Comparison of ENCODE assay signal across 14 mouse cellular contexts in genomic region chr5:25526116-25526515, GRCm38 (mm10). TPM values are rescaled to one million over a fixed set of nuclear protein-coding genes. Genes with fewer than 3 reads are reported as not detected.
A peak's percentile ranks its signal among the peaks of the same experiment; 100 is the strongest.
DNase-seq lines count a peak whose midpoint lies in the region; ATAC-seq and TF ChIP-seq lines count a peak whose summit lies in the region.
"Had no signal": no experiment of that assay in that cellular context is flagged by ENCODE, and none has a peak within 500 bp of the region (broad histone marks: within the 10 kb centered on the region; RNA-seq: fewer than 3 reads in every experiment).

No protein-coding gene starts in this region.

- H3K9me3 ChIP-seq in MEL (replicated peaks; ENCODE audit: insufficient read depth, low read length), result no peaks in the 10 kb centered on the region
- no peaks in the 10 kb centered on the region for H3K9me3 ChIP-seq in midbrain, embryonic 16.5 days (replicated peaks; ENCODE audit: control insufficient read depth, low read length, poor library complexity, severe bottlenecking)
- no peaks in the 10 kb centered on the region for H3K9me3 ChIP-seq in hindbrain, postnatal 0 days (ENCODE audit: low read length)
- H3K9me3 ChIP-seq: limb, embryonic 12.5 days had no signal

- peaks cover 5% of the 10 kb centered on the region; the same call in 1 of the 2 replicates for H3K79me2 ChIP-seq in MEL (ENCODE audit: control insufficient read depth, insufficient read depth, low read length, poor library complexity)

- ATAC-seq in midbrain, embryonic 16.5 days, result no peak
- no peak for ATAC-seq in hindbrain, postnatal 0 days
- ATAC-seq: activated CD4-positive, CD25-positive, alpha-beta regulatory T cell, adult 4 months had no signal

- H3K4me1 ChIP-seq in MEL (ENCODE audit: control insufficient read depth in 1 of 2, insufficient read depth in 2 of 2, low read length in 2 of 2), result peaks cover 3 to 18% of the 10 kb centered on the region in 2 experiments; a peak in 3 of 4 replicates
- H3K4me1 ChIP-seq in midbrain, embryonic 16.5 days (ENCODE audit: control insufficient read depth, insufficient read depth, low read length), result peaks cover 3% of the 10 kb centered on the region; the same call in 1 of the 2 replicates
- 0 out of 2 replicates have a peak, but pooled peaks cover 5% of the 10 kb centered on the region for H3K4me1 ChIP-seq in hindbrain, postnatal 0 days (ENCODE audit: insufficient read depth, low read length)

- 44% methylated on average over 5 of the region's 5 CpGs for WGBS in midbrain, embryonic 16.5 days
- 48% methylated on average over 5 of the region's 5 CpGs for whole genome bisulfite sequencing in hindbrain, postnatal 0 days

- no peaks in the 10 kb centered on the region for H3K27me3 ChIP-seq in MEL (ENCODE audit: control insufficient read depth in 1 of 2, insufficient read depth in 2 of 2, low read length in 2 of 2)
- no peaks in the 10 kb centered on the region for H3K27me3 ChIP-seq in midbrain, embryonic 16.5 days (ENCODE audit: control insufficient read depth, insufficient read depth, low read depth, low read length)
- no peaks in the 10 kb centered on the region for H3K27me3 ChIP-seq in hindbrain, postnatal 0 days (ENCODE audit: insufficient read depth, low read length)
- H3K27me3 ChIP-seq: limb, embryonic 12.5 days; megakaryocyte, embryonic 14.5 days had no signal

- no peak for TF ChIP-seq EP300 in MEL (IDR thresholded peaks at IDR 0.05; ENCODE audit: low read depth in 1 of 2, low read length in 2 of 2)

- TF ChIP-seq CTCF in MEL (IDR thresholded peaks at IDR 0.05 in 2 of 3, conservative IDR thresholded peaks at IDR 0.05 in 1 of 3; ENCODE audit: control insufficient read depth in 1 of 3, insufficient read depth in 1 of 3, low read depth in 2 of 3, low read length in 3 of 3, poor library complexity in 1 of 3, severe bottlenecking in 1 of 3), result no peak
- TF ChIP-seq CTCF in hindbrain, postnatal 0 days (IDR thresholded peaks at IDR 0.05; ENCODE audit: low read depth), result no peak

- peaks cover 0 to 18% of the 10 kb centered on the region in 2 experiments; a peak in 2 of 4 replicates for H3K36me3 ChIP-seq in MEL (ENCODE audit: control insufficient read depth in 1 of 2, insufficient read depth in 2 of 2, low read length in 2 of 2)
- no peaks in the 10 kb centered on the region for H3K36me3 ChIP-seq in midbrain, embryonic 16.5 days (ENCODE audit: control insufficient read depth, insufficient read depth, low read length)
- no peaks in the 10 kb centered on the region for H3K36me3 ChIP-seq in hindbrain, postnatal 0 days (ENCODE audit: insufficient read depth, low read length)
- H3K36me3 ChIP-seq: limb, embryonic 12.5 days had no signal

- H3K27ac ChIP-seq in MEL (ENCODE audit: control insufficient read depth, low read depth, low read length), result no peak overlapping the region
- no peak overlapping the region for H3K27ac ChIP-seq in midbrain, embryonic 16.5 days (ENCODE audit: low read length)
- no peak overlapping the region for H3K27ac ChIP-seq in hindbrain, postnatal 0 days
- H3K27ac ChIP-seq: kidney, postnatal 0 days; limb, embryonic 12.5 days had no signal

- peak; percentile 56 to 59 for DNase-seq in lung, adult 18-20 months
- DNase-seq in lung, postnatal 10 days, result no peak
- peak; percentile 26 for DNase-seq in MEL (ENCODE audit: low read depth, low spot score)
- peak; percentile 26 for DNase-seq in gastrocnemius, postnatal 10 days
- peak; percentile 15 to 32 for DNase-seq in kidney, postnatal 36 days
- DNase-seq in hindbrain, postnatal 0 days (ENCODE audit: low spot score), result no peak
- DNase-seq: cerebellum, adult 8-10 months had no signal

- no peak for TF ChIP-seq POLR2A in MEL (IDR thresholded peaks at IDR 0.05; ENCODE audit: control insufficient read depth in 1 of 2, insufficient read depth in 1 of 2, low read depth in 1 of 2, low read length in 2 of 2, poor library complexity in 1 of 2)

- H3K4me2 ChIP-seq in midbrain, embryonic 16.5 days (ENCODE audit: low read length), result no peak overlapping the region
- no peak overlapping the region for H3K4me2 ChIP-seq in hindbrain, postnatal 0 days (ENCODE audit: low read depth, low read length)
- H3K4me2 ChIP-seq: limb, embryonic 12.5 days had no signal

- H3K9ac ChIP-seq in MEL (ENCODE audit: control insufficient read depth, low read depth, low read length, poor library complexity, severe bottlenecking), result no peak overlapping the region
- H3K9ac ChIP-seq in midbrain, embryonic 16.5 days (ENCODE audit: low read depth, low read length), result no peak overlapping the region
- no peak overlapping the region for H3K9ac ChIP-seq in hindbrain, postnatal 0 days (replicated peaks; ENCODE audit: low read length)
- H3K9ac ChIP-seq: limb, embryonic 12.5 days had no signal

- TF ChIP-seq RAD21 in MEL (IDR thresholded peaks at IDR 0.05; ENCODE audit: low read depth, low read length), result no peak

- no peak overlapping the region for H3K4me3 ChIP-seq in MEL (ENCODE audit: control insufficient read depth in 1 of 2, insufficient read depth in 1 of 2, low read depth in 2 of 2, low read length in 2 of 2)
- no peak overlapping the region for H3K4me3 ChIP-seq in midbrain, embryonic 16.5 days (ENCODE audit: low read depth, low read length)
- no peak overlapping the region for H3K4me3 ChIP-seq in hindbrain, postnatal 0 days (ENCODE audit: low read length)
- H3K4me3 ChIP-seq: limb, embryonic 12.5 days; megakaryocyte, embryonic 14.5 days had no signal

TF ChIP-seq in MEL, 35 proteins besides CTCF, POLR2A, EP300 and RAD21:
- no peak for TF ChIP-seq TCF12 (IDR thresholded peaks at IDR 0.05; ENCODE audit: low read depth, low read length)
- 0 out of 2 replicates have a peak, but pooled peaks have one; percentile 37 for TF ChIP-seq USF1 (IDR thresholded peaks at IDR 0.05; ENCODE audit: low read depth, low read length)
TF ChIP-seq in MEL: peak in this region for 1.

RNA-seq across cellular contexts. Expression of gene Cct8l1, which starts 10.2 kb away (rescaled TPM):
- not detected in 2 replicates for total RNA-seq in MEL (2012; rRNA removed)
- not detected for polyA plus RNA-seq in MEL (2012; ENCODE audit: insufficient read depth in 1 of 2, insufficient read length in 2 of 2, low read depth in 1 of 2, low replicate concordance in 2 of 2, missing spikeins in 1 of 2)
- not detected for total RNA-seq in gastrocnemius, postnatal 10 days (2021)
- polyA plus RNA-seq in midbrain, embryonic 16.5 days (2015; fragmentation: Nextera tagmentation; extraction: Ambion mirVana), result 0.13 TPM in 1 of 2 replicates, not detected in the other
- total RNA-seq in hindbrain, postnatal 0 days (2014; rRNA removed), result not detected in 2 replicates
- polyA plus RNA-seq in hindbrain, postnatal 0 days (2015; fragmentation: Nextera tagmentation; extraction: Ambion mirVana), result not detected in 2 replicates
- total RNA-seq: neutrophil, adult 5-6 weeks had no signal
- polyA plus RNA-seq: activated CD4-positive, CD25-positive, alpha-beta regulatory T cell, adult 4 months; kidney, postnatal 0 days; limb, embryonic 12.5 days; spleen, adult 2 months had no signal

RNA-seq across cellular contexts. Expression of gene Kmt2c, which starts 27.5 kb away (rescaled TPM):
- total RNA-seq in MEL (2012; rRNA removed), result 26.2 and 28.1 TPM in 2 replicates
- polyA plus RNA-seq in MEL (2012; ENCODE audit: insufficient read depth in 1 of 2, insufficient read length in 2 of 2, low read depth in 1 of 2, low replicate concordance in 2 of 2, missing spikeins in 1 of 2), result 10 to 100 TPM; 23.8 to 34.0 TPM
- total RNA-seq in gastrocnemius, postnatal 10 days (2021), result 10 to 100 TPM; 32.1 to 43.2 TPM
- polyA plus RNA-seq in midbrain, embryonic 16.5 days (2015; fragmentation: Nextera tagmentation; extraction: Ambion mirVana), result 15.3 and 19.2 TPM in 2 replicates
- 40.2 and 46.5 TPM in 2 replicates for total RNA-seq in hindbrain, postnatal 0 days (2014; rRNA removed)
- polyA plus RNA-seq in hindbrain, postnatal 0 days (2015; fragmentation: Nextera tagmentation; extraction: Ambion mirVana), result 10.8 and 11.1 TPM in 2 replicates

Comparison
In these comparisons a context has a peak if more than half of its experiments do, and no peak if none do; other contexts are left out.
1. DNase-seq: peak in lung, adult 18-20 months (2 of 2), MEL (single experiment), gastrocnemius, postnatal 10 days (single experiment) and kidney, postnatal 36 days (2 of 2); none in lung, postnatal 10 days (single experiment) and hindbrain, postnatal 0 days (single experiment).